Mouse (Mus musculus): ENCODE data around the gene Pcbd2.

DNA sequence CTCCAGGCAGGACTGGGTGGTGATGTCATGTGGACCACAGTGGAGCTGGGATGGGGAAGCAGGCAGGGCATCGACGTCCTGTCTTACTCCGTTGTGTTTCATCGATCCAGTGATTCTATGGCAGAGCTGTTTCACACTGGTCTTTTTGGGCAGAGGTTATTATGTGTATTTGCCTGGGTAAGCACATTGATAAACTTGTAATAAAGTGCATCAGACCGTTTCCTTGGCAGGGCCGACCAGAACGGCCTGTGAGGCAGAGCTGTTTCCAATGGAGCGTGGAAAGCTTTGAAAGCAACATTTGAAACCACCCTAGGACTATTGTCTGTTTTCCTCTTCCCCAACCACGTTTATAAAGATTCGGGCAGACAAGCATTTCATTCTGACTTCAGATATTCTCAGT, 33.4 kb downstream of the Pcbd2 start:
- TF ChIP-seq CTCF (IDR thresholded peaks at IDR 0.05; ENCODE audit: extremely low read depth, insufficient read depth, insufficient read length, insufficient replicate concordance) (no peak), POLR2A (IDR thresholded peaks at IDR 0.05; ENCODE audit: low read depth, low read length) (no peak)

Measured in spleen, adult 2 months (tissue).